In the genomic region with DNA sequence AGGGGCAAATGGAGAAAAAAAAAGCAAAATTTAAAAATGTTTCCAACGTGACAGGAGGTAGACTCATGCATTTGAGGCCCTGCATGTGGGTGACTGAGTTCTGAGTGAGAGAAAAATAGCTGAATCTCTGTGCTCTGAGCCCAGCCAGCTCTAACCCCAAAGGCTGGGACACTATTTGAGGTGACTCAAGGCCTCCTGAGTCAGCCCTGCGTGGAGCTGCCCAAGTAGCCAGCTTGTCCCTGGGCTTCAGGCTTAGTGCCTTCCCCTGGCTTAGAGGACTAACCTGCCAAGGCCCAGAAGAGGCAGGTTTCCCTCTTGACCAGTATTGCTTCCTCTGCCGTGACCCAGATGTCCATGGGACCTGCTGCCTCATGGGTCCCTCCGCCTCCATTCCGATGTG, we compare ENCODE assay signal across 15 mouse cellular contexts.
"Had no signal": no experiment of that assay in that cellular context is flagged by ENCODE, and none has a peak within 500 bp of the region (broad histone marks: within the 10 kb centered on the region; RNA-seq: fewer than 3 reads in every experiment).

No protein-coding gene starts in this region.

- H3K4me2 ChIP-seq: kidney, embryonic 15.5 days; liver, embryonic 12.5 days; midbrain, embryonic 11.5 days; midbrain, embryonic 15.5 days; neural tube, embryonic 12.5 days had no signal

- H3K36me3 ChIP-seq: kidney, embryonic 15.5 days; limb, embryonic 10.5 days; liver, embryonic 12.5 days; midbrain, embryonic 15.5 days; neural tube, embryonic 12.5 days had no signal

- H3K9ac ChIP-seq: kidney, embryonic 15.5 days; liver, embryonic 12.5 days; midbrain, embryonic 15.5 days; neural tube, embryonic 12.5 days had no signal

- DNase-seq: kidney, adult 2 months; kidney, postnatal 14 days; right cerebral cortex, postnatal 4 days; spleen, adult 18-20 months; thymus, adult 18-20 months; thymus, postnatal 14 days had no signal

- ATAC-seq: liver, embryonic 12.5 days; midbrain, embryonic 15.5 days had no signal

- H3K4me3 ChIP-seq: kidney, embryonic 15.5 days; left cerebral cortex, adult 2 months; limb, embryonic 10.5 days; liver, embryonic 12.5 days; megakaryocyte, embryonic 14.5 days; midbrain, embryonic 15.5 days; neural tube, embryonic 12.5 days had no signal

- H3K9me3 ChIP-seq: kidney, embryonic 15.5 days; limb, embryonic 10.5 days; liver, embryonic 12.5 days; megakaryocyte, embryonic 14.5 days; midbrain, embryonic 15.5 days; neural tube, embryonic 12.5 days had no signal

- H3K27ac ChIP-seq: kidney, embryonic 15.5 days; left cerebral cortex, adult 2 months; limb, embryonic 10.5 days; liver, embryonic 12.5 days; macrophage; midbrain, embryonic 15.5 days; neural tube, embryonic 12.5 days had no signal
